ENCODE assay signal across 8 mouse cellular contexts in the genomic region with DNA sequence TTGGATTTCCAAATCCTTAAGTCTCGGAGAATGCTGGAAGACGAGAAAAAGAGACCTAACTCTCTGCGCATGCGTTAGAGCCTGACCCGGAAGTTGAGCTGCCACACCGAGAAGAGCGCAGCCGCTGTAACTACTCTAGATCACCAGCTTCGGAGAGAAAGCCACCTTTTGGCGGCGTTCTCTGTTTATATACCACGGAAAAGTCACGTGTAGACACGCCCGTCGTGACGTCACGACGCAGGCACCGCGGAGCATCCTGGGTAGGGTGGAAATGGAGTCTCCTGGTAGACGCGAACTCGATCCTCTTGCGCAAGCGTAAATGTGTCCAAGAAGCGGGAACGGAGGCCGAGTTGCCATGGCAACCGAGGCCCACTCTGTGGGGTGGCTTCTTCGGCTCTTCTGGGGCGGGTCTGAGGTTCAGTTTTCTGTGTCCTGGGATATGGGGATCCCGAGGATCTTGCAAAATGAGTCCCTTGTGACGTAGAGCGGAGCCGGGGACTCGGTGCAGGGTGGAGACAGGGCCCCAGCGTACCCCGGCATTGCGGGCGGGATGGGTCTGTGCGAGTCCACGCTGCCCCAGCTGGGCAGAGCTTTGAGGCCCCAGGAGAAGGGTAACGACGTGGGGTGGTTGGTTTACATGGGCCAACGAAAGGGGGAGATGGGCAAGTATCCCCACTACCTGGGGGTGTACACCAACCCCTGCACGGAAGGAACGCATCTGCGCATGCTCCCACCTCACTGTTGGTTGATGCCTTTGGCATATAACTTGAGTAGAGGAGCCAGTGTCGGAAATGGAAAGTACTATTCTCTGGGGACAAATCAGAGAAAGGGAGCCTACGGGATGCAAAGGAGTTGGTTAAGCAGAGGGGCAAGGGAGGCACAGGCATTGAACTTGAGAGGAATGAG. TPM values are rescaled to one million over a fixed set of nuclear protein-coding genes. Genes with fewer than 3 reads are reported as not detected.
DNase-seq lines count a peak whose midpoint lies in the region; ATAC-seq and TF ChIP-seq lines count a peak whose summit lies in the region.

A gene (minus strand): TSS at position 53 of the 906 bp plus-strand sequence.
A gene (plus strand): TSS at position 234 of the 906 bp plus-strand sequence.

- H3K4me3 ChIP-seq in ES-E14 (ENCODE audit: insufficient read depth in 1 of 2, low read depth in 1 of 2, low read length in 2 of 2, poor library complexity in 1 of 2, severe bottlenecking in 1 of 2): peak within 1 kb of the TSS; percentile 80 to 90
- H3K4me3 ChIP-seq in forebrain, embryonic 15.5 days: peak within 1 kb of the TSS; percentile 79
- H3K4me3 ChIP-seq in lung, adult 2 months (replicated peaks; ENCODE audit: extremely low read depth, low read depth, low read length): peak within 1 kb of the TSS; percentile 93

- in situ Hi-C loops in ES-E14 (cut with MboI; ENCODE audit: low sequenced_read_pairs in 2 of 2, unreplicated experiment in 2 of 2): no loop called here

- H3K9me3 ChIP-seq in ES-E14 (ENCODE audit: control insufficient read depth, insufficient read depth, low read depth, low read length): no peaks in the 10 kb centered on the region
- no peaks in the 10 kb centered on the region for H3K9me3 ChIP-seq in forebrain, embryonic 15.5 days

- intact Hi-C loops in heart, postnatal 25 days (cut with DNase I): loop anchor here (2.0 kb wide), 1 partner anchor 15 kb away; a partner anchor contains a TSS

- peak; percentile 7; the same call in 1 of the 2 replicates for TF ChIP-seq CTCF in lung, adult 2 months (IDR thresholded peaks at IDR 0.05; ENCODE audit: insufficient read depth, low read length)

- peaks cover 16% of the 10 kb centered on the region for H3K36me3 ChIP-seq in ES-E14 (ENCODE audit: control insufficient read depth, insufficient read depth, low read length, poor library complexity, severe bottlenecking)
- peaks cover 23% of the 10 kb centered on the region for H3K36me3 ChIP-seq in forebrain, embryonic 15.5 days

- whole genome bisulfite sequencing in forebrain, embryonic 15.5 days: under 1% methylated on average over 51 of the region's 51 CpGs
- under 1% methylated on average over 51 of the region's 51 CpGs for WGBS in lung, adult 2 months

- DNase-seq in ES-E14 (ENCODE audit: low read depth, low spot score): peak; percentile 96
- DNase-seq in cerebellum, adult 11-12 months: peak; percentile 95
- peak; percentile 85 for DNase-seq in heart, postnatal 25 days (ENCODE audit: low spot score)
- peak; percentile 91 to 99 for DNase-seq in layer of hippocampus, adult 18-20 months (ENCODE audit: low spot score in 2 of 2)
- peak; percentile 90 for DNase-seq in lung, adult 2 months
- peak; percentile 85 to 93 for DNase-seq in thymus, adult 18-20 months

- peak within 1 kb of the TSS; percentile 81 for H3K4me2 ChIP-seq in forebrain, embryonic 15.5 days (replicated peaks)

- TF ChIP-seq POLR2A in lung, adult 2 months (IDR thresholded peaks at IDR 0.05; ENCODE audit: borderline replicate concordance, extremely low read depth, low read depth, low read length): peak; percentile 100

- peak; percentile 93 for ATAC-seq in forebrain, embryonic 15.5 days (replicated peaks)
- ATAC-seq in neutrophil, adult 5-6 weeks (ENCODE audit: extremely low read depth, insufficient number of reproducible peaks, low FRiP score, poor library complexity, severe bottlenecking): peak; percentile 89

- peak within 1 kb of the TSS; percentile 92 for H3K9ac ChIP-seq in ES-E14 (ENCODE audit: insufficient read depth, low read depth, low read length, poor library complexity, severe bottlenecking)
- H3K9ac ChIP-seq in forebrain, embryonic 15.5 days (replicated peaks): peak within 1 kb of the TSS; percentile 74

- peak within 1 kb of the TSS; percentile 57 for H3K27ac ChIP-seq in ES-E14 (ENCODE audit: insufficient read depth, low read depth, low read length, poor library complexity, severe bottlenecking)
- H3K27ac ChIP-seq in forebrain, embryonic 15.5 days (replicated peaks): peak within 1 kb of the TSS; percentile 95

- H3K4me1 ChIP-seq in ES-E14 (ENCODE audit: control insufficient read depth in 2 of 2, insufficient read depth in 2 of 2, low read length in 2 of 2, poor library complexity in 1 of 2): peaks cover 0 to 13% of the 10 kb centered on the region in 2 experiments; a peak in 2 of 4 replicates
- peaks cover 20% of the 10 kb centered on the region for H3K4me1 ChIP-seq in forebrain, embryonic 15.5 days
- no peaks in the 10 kb centered on the region for H3K4me1 ChIP-seq in lung, adult 2 months (ENCODE audit: control insufficient read depth, insufficient read depth, low read length)

- no peaks in the 10 kb centered on the region for H3K27me3 ChIP-seq in forebrain, embryonic 15.5 days

TF ChIP-seq in ES-E14, 5 proteins besides CTCF, POLR2A, EP300 and RAD21:
- TF ChIP-seq MAFK (IDR thresholded peaks at IDR 0.05; ENCODE audit: insufficient read depth, low read depth, low read length) (no peak), CHD2 (IDR thresholded peaks at IDR 0.05; ENCODE audit: low read depth, low read length) (peak; percentile 48), ZC3H11A (IDR thresholded peaks at IDR 0.05; ENCODE audit: borderline replicate concordance, low read depth, low read length) (no peak), HCFC1 (IDR thresholded peaks at IDR 0.05; ENCODE audit: borderline replicate concordance, insufficient read depth, low read length) (peak; percentile 80)

RNA-seq across cellular contexts. Expression of the first gene that starts in this region (rescaled TPM):
- 71.6 and 101 TPM in 2 replicates for total RNA-seq in ES-E14 (2012; rRNA removed)
- polyA plus RNA-seq in forebrain, embryonic 15.5 days (2015; fragmentation: Nextera tagmentation; extraction: Ambion mirVana): 80.4 and 81.7 TPM in 2 replicates
- total RNA-seq in heart, postnatal 25 days (2021): 10 to 100 TPM; 20.4 to 22.7 TPM
- 10 to 100 TPM; 67.3 to 68.6 TPM for total RNA-seq in layer of hippocampus, adult 18-20 months (2021)
- 22.3 and 23.4 TPM in 2 replicates for polyA plus RNA-seq in lung, adult 2 months (2012; rRNA removed)
- total RNA-seq in neutrophil, adult 5-6 weeks (2017): 56.5 and 56.7 TPM in 2 replicates

RNA-seq across cellular contexts. Expression of the second gene that starts in this region (rescaled TPM):
- not detected in 2 replicates for total RNA-seq in ES-E14 (2012; rRNA removed)
- 0.31 and 0.47 TPM in 2 replicates for polyA plus RNA-seq in forebrain, embryonic 15.5 days (2015; fragmentation: Nextera tagmentation; extraction: Ambion mirVana)
- total RNA-seq in heart, postnatal 25 days (2021): not detected
- total RNA-seq in layer of hippocampus, adult 18-20 months (2021): under 1 TPM; 0.37 to 0.38 TPM
- 0.13 and 0.16 TPM in 2 replicates for polyA plus RNA-seq in lung, adult 2 months (2012; rRNA removed)
- not detected in 2 replicates for total RNA-seq in neutrophil, adult 5-6 weeks (2017)

Comparison
In these comparisons a context has a peak if more than half of its experiments do, and no peak if none do; other contexts are left out.
1. Peak in every context shown above with its lines: DNase-seq, ATAC-seq, H3K4me3 ChIP-seq and H3K27ac ChIP-seq.